Mouse (Mus musculus) ovary, adult 2 months (tissue): ENCODE results near the gene Mrps31. TPM values are rescaled to one million over a fixed set of nuclear protein-coding genes. Genes with fewer than 3 reads are reported as not detected.

ENCODE experiments used
- polyA plus RNA-seq: library from polyadenylated mRNA; depleted of rRNA; stranded (reverse); fragments of >200 nt; gene quantifications from 2 replicates; pipeline ENCODE4 v1.2.3, GENCODE M21; 2012; rRNA removed

The Mrps31 gene
- 2.6 and 2.7 TPM in 2 replicates for polyA plus RNA-seq

GRCm38 (mm10) chr8:22411282-22411702 is at the start of gene Mrps31:
Mrps31 (plus strand) TSS chr8:22411361.

GRCm38 (mm10) chr8:22398142-22398951 is 12.8 kb upstream of the Mrps31 start, which contains the start of gene Slc25a15:
Slc25a15 (minus strand) TSS chr8:22398597.

Other genes starting within 250 kb of the Mrps31 start
- 0.88 and 1.4 TPM in 2 replicates for gene Nek3, start 244.9 kb upstream of the Mrps31 start, polyA plus RNA-seq
- 2.8 and 3.6 TPM in 2 replicates for gene Ckap2, start 225.5 kb upstream of the Mrps31 start, polyA plus RNA-seq
- 6.0 and 8.2 TPM in 2 replicates for gene Vps36, start 218.6 kb upstream of the Mrps31 start, polyA plus RNA-seq
- 5.4 and 6.3 TPM in 2 replicates for gene Thsd1, start 184.0 kb upstream of the Mrps31 start, polyA plus RNA-seq
- gene Tpte, start 127.9 kb upstream of the Mrps31 start, polyA plus RNA-seq = 0.06 TPM in 1 of 2 replicates, not detected in the other
- 4.0 and 4.4 TPM in 2 replicates for gene Slc25a15, start 12.8 kb upstream of the Mrps31 start, polyA plus RNA-seq